ENCODE assay signal across 13 mouse cellular contexts in the genomic region with DNA sequence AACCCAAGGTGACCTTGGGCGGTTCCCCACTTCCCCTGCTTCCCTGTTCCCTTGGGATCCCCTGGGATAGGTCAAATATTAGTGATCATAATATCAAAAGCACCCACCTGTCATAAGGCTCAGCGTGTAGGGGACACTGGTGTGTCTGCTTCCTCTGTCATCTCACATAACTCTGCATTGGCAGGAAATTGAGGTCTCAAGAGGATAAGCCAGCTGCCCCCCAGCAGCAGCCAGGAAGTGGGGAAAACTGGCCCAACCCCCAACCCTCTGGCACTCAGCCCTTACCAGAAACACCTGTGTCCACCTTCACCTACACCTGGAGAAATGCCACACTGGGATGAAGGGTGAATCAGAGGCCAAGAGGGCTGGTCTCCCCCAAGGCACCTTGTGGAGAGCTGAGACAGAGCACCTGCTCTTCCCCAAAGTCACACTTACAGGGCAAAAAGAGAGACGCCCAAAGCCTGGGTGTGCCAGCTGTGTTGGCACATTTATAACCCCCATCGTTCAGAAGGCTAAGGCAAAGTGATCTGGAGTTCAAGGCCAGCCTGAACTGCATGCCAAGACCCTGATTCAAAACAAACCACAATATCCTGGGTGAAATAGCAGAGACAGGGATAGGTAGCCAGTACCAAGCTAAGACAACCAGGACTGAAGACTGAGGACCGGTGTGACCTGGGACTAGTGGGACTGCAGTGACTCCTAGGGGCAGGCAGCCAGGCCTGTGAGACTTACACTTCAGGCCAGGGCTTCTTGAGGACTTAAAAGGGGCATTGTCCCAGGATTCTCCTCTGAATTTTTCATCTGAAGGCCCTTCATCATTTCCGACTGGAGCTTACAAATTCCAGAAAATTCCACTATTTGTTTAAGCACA. TPM values are rescaled to one million over a fixed set of nuclear protein-coding genes. Genes with fewer than 3 reads are reported as not detected.
A peak's percentile ranks its signal among the peaks of the same experiment; 100 is the strongest.
DNase-seq lines count a peak whose midpoint lies in the region; ATAC-seq and TF ChIP-seq lines count a peak whose summit lies in the region.
"Had no signal": no experiment of that assay in that cellular context is flagged by ENCODE, and none has a peak within 500 bp of the region (broad histone marks: within the 10 kb centered on the region; RNA-seq: fewer than 3 reads in every experiment).

No protein-coding gene starts in this region.

- 0 out of 2 replicates have a peak, but pooled peaks have one; percentile 32 for ATAC-seq in monocyte, adult 5-6 weeks (replicated peaks; ENCODE audit: insufficient number of reproducible peaks, low FRiP score, low TSS enrichment, poor library complexity, severe bottlenecking)

- TF ChIP-seq POLR2A in testis, adult 2 months (IDR thresholded peaks at IDR 0.05; ENCODE audit: control insufficient read depth, low read depth, low read length): no peak

- no peaks in the 10 kb centered on the region for H3K36me3 ChIP-seq in testis, adult 2 months (ENCODE audit: control insufficient read depth, insufficient read depth, low read length)
- H3K36me3 ChIP-seq: embryonic facial prominence, embryonic 15.5 days; hindbrain, embryonic 12.5 days had no signal

- peak; percentile 89 for DNase-seq in heart, adult 11 months
- no peak for DNase-seq in heart, adult 9 months (ENCODE audit: low spot score in 2 of 2)
- DNase-seq in testis, postnatal 10 days (ENCODE audit: low spot score): no peak
- DNase-seq in thymus, postnatal 4 days: peak; percentile 58
- no peak for DNase-seq in gastrocnemius, adult 18-20 months (ENCODE audit: low spot score)
- no peak for DNase-seq in kidney, adult 9 months
- DNase-seq: gastrocnemius, postnatal 25 days; right cerebral cortex, postnatal 25 days had no signal

- H3K27ac ChIP-seq in testis, adult 2 months (ENCODE audit: control insufficient read depth, insufficient read depth, low read depth, low read length): no peak overlapping the region
- H3K27ac ChIP-seq: embryonic facial prominence, embryonic 15.5 days; hindbrain, embryonic 12.5 days; limb, embryonic 13.5 days had no signal

- H3K27me3 ChIP-seq in testis, adult 2 months (ENCODE audit: control insufficient read depth, insufficient read depth, low read length): no peaks in the 10 kb centered on the region; the same call in 1 of the 2 replicates

- no peak overlapping the region for H3K4me3 ChIP-seq in testis, adult 2 months (ENCODE audit: control insufficient read depth, low read depth, low read length)
- H3K4me3 ChIP-seq: embryonic facial prominence, embryonic 15.5 days; hindbrain, embryonic 12.5 days; limb, embryonic 13.5 days had no signal

- peak; percentile 37; the same call in 1 of the 2 replicates for TF ChIP-seq CTCF in testis, adult 2 months (IDR thresholded peaks at IDR 0.05; ENCODE audit: control insufficient read depth, insufficient read depth, insufficient replicate concordance, low read depth, low read length)

- H3K4me1 ChIP-seq in testis, adult 2 months (ENCODE audit: control insufficient read depth, insufficient read depth, low read length): peaks cover 13% of the 10 kb centered on the region

RNA-seq across cellular contexts. Expression of a gene that starts 1.2 kb away (rescaled TPM):
- polyA plus RNA-seq in testis, adult 2 months (2012; rRNA removed): 0.23 and 0.47 TPM in 2 replicates
- total RNA-seq in monocyte, adult 5-6 weeks (2017): 1.9 to 10.4 TPM (median 2.5 TPM) in 3 replicates
- not detected for total RNA-seq in gastrocnemius, adult 18-20 months (2021)
- total RNA-seq: gastrocnemius, postnatal 25 days had no signal

RNA-seq across cellular contexts. Expression of a gene that starts 57.7 kb away (rescaled TPM):
- polyA plus RNA-seq in testis, adult 2 months (2012; rRNA removed): 5.1 and 5.7 TPM in 2 replicates
- 271 to 340 TPM (median 288 TPM) in 3 replicates for total RNA-seq in monocyte, adult 5-6 weeks (2017)
- total RNA-seq in gastrocnemius, adult 18-20 months (2021): 100 to 1,000 TPM in 1 of 2 experiments, 10 to 100 TPM in 1; 99.3 to 113 TPM

Comparison
In these comparisons a context has a peak if more than half of its experiments do, and no peak if none do; other contexts are left out.
1. DNase-seq: peak in heart, adult 11 months (single experiment) and thymus, postnatal 4 days (single experiment); none in heart, adult 9 months (0 of 2), testis, postnatal 10 days (single experiment), gastrocnemius, adult 18-20 months (single experiment) and kidney, adult 9 months (single experiment).